Comparison of ENCODE assay signal across 8 mouse cellular contexts in the genomic region with DNA sequence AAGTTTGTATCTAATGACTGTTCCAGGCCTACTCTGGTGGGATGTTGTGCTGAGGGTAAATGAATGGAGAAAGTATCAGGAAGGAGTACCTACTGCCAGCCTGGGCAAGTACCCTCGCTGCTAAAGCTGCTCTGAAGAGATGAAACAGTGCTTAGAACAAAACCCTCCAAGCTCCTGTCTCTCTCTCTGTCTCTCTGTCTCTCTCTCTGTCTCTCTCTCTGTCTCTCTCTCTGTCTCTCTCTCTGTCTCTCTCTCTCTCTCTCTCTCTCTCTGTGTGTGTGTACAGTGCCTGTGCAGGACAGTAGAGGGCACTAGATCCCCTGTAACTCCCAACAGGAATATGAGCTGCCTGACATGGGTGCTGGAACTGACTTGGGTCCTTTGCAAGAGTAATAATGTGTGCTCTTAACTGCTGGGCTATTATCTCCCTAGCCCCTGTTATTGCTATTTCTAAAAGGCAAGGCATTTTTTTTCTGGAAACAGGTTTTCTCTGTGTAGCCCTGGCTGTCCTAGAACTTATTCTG. TPM values are rescaled to one million over a fixed set of nuclear protein-coding genes. Genes with fewer than 3 reads are reported as not detected.
DNase-seq lines count a peak whose midpoint lies in the region; ATAC-seq lines count a peak whose summit lies in the region.

No protein-coding gene starts in this region.

- no peaks in the 10 kb centered on the region for H3K27me3 ChIP-seq in erythroblast, embryonic 14.5 days (ENCODE audit: control insufficient read depth)
- no peaks in the 10 kb centered on the region for H3K27me3 ChIP-seq in embryonic facial prominence, embryonic 12.5 days
- H3K27me3 ChIP-seq in limb, embryonic 15.5 days = no peaks in the 10 kb centered on the region

- peak overlapping the region; percentile 68 for H3K4me2 ChIP-seq in embryonic facial prominence, embryonic 12.5 days (replicated peaks)
- H3K4me2 ChIP-seq in limb, embryonic 15.5 days = peak overlapping the region; percentile 63; the same call in 1 of the 2 replicates

- H3K4me1 ChIP-seq in erythroblast, embryonic 14.5 days (ENCODE audit: control insufficient read depth) = peaks cover 37% of the 10 kb centered on the region
- H3K4me1 ChIP-seq in embryonic facial prominence, embryonic 12.5 days = peaks cover 25% of the 10 kb centered on the region; the same call in 1 of the 2 replicates
- H3K4me1 ChIP-seq in limb, embryonic 15.5 days = peaks cover 19% of the 10 kb centered on the region

- no peak for ATAC-seq in erythroblast, adult 5-6 weeks (replicated peaks; ENCODE audit: low FRiP score, poor library complexity, severe bottlenecking)
- no peak for ATAC-seq in embryonic facial prominence, embryonic 12.5 days (ENCODE audit: insufficient number of reproducible peaks, insufficient read depth, low FRiP score, low TSS enrichment)
- no peak for ATAC-seq in limb, embryonic 15.5 days (ENCODE audit: insufficient number of reproducible peaks, low FRiP score, low TSS enrichment, low read depth)
- ATAC-seq in activated CD4-positive, CD25-positive, alpha-beta regulatory T cell, adult 4 months = no peak

- H3K9ac ChIP-seq in embryonic facial prominence, embryonic 12.5 days = no peak overlapping the region
- no peak overlapping the region for H3K9ac ChIP-seq in limb, embryonic 15.5 days

- peaks cover 60% of the 10 kb centered on the region for H3K36me3 ChIP-seq in erythroblast, embryonic 14.5 days (ENCODE audit: control insufficient read depth)
- peaks cover 31% of the 10 kb centered on the region for H3K36me3 ChIP-seq in embryonic facial prominence, embryonic 12.5 days
- H3K36me3 ChIP-seq in limb, embryonic 15.5 days = peaks cover 33% of the 10 kb centered on the region

- no peak overlapping the region for H3K27ac ChIP-seq in embryonic facial prominence, embryonic 12.5 days
- no peak overlapping the region for H3K27ac ChIP-seq in limb, embryonic 15.5 days

- H3K9me3 ChIP-seq in erythroblast, embryonic 14.5 days (ENCODE audit: control insufficient read depth, low read length) = no peaks in the 10 kb centered on the region
- H3K9me3 ChIP-seq in embryonic facial prominence, embryonic 12.5 days = no peaks in the 10 kb centered on the region
- H3K9me3 ChIP-seq in limb, embryonic 15.5 days = no peaks in the 10 kb centered on the region

- WGBS in embryonic facial prominence, embryonic 12.5 days = 80% methylated on average over 1 of the region's 1 CpGs
- WGBS in limb, embryonic 15.5 days = 75% methylated on average over 1 of the region's 1 CpGs

- DNase-seq in 416B (ENCODE audit: low read depth) = peak; percentile 82
- peak; percentile 57 for DNase-seq in retina, postnatal 1 day
- no peak for DNase-seq in urinary bladder, adult 18-20 months (ENCODE audit: low spot score in 2 of 2)

- peak overlapping the region; percentile 100 for H3K4me3 ChIP-seq in erythroblast, embryonic 14.5 days (replicated peaks)
- H3K4me3 ChIP-seq in embryonic facial prominence, embryonic 12.5 days = 0 out of 2 replicates have a peak overlapping the region, but pooled peaks have one; percentile 0
- H3K4me3 ChIP-seq in limb, embryonic 15.5 days = no peak overlapping the region

RNA-seq across cellular contexts. Expression of a gene that starts 2.3 kb away (rescaled TPM):
- polyA plus RNA-seq in erythroblast, embryonic 14.5 days (2012) = 1.5 and 2.2 TPM in 2 replicates
- total RNA-seq in erythroblast, adult 5-6 weeks (2015; ENCODE audit: low replicate concordance) = 16.1 and 23.0 TPM in 2 replicates
- total RNA-seq in erythroblast, adult 5-6 weeks (2017; ENCODE audit: low replicate concordance) = 35.7 and 38.2 TPM in 2 replicates
- 53.8 and 54.8 TPM in 2 replicates for polyA plus RNA-seq in embryonic facial prominence, embryonic 12.5 days (2016; fragmentation: Nextera tagmentation; extraction: Ambion mirVana)
- 29.2 and 31.4 TPM in 2 replicates for polyA plus RNA-seq in limb, embryonic 15.5 days (2015; fragmentation: Nextera tagmentation; extraction: Ambion mirVana)
- polyA plus RNA-seq in activated CD4-positive, CD25-positive, alpha-beta regulatory T cell, adult 4 months (2017; shearing (Covaris generic)) = 10 to 100 TPM; 22.9 to 24.2 TPM

RNA-seq across cellular contexts. Expression of a gene that starts 5.7 kb away (rescaled TPM):
- 0.01 TPM in 2 replicates for polyA plus RNA-seq in erythroblast, embryonic 14.5 days (2012)
- total RNA-seq in erythroblast, adult 5-6 weeks (2015; ENCODE audit: low replicate concordance) = 0.58 TPM in 1 of 2 replicates, not detected in the other
- total RNA-seq in erythroblast, adult 5-6 weeks (2017; ENCODE audit: low replicate concordance) = under 0.01 and 0.42 TPM in 2 replicates
- polyA plus RNA-seq in embryonic facial prominence, embryonic 12.5 days (2016; fragmentation: Nextera tagmentation; extraction: Ambion mirVana) = 0.95 and 1.2 TPM in 2 replicates
- polyA plus RNA-seq in limb, embryonic 15.5 days (2015; fragmentation: Nextera tagmentation; extraction: Ambion mirVana) = 0.42 and 0.60 TPM in 2 replicates
- polyA plus RNA-seq in activated CD4-positive, CD25-positive, alpha-beta regulatory T cell, adult 4 months (2017; shearing (Covaris generic)) = under 1 TPM; 0.55 to 0.89 TPM

Comparison
In these comparisons a context has a peak if more than half of its experiments do, and no peak if none do; other contexts are left out.
1. DNase-seq: peak in 416B (single experiment) and retina, postnatal 1 day (single experiment); none in urinary bladder, adult 18-20 months (0 of 2).